Mouse (Mus musculus): ENCODE results near the gene Etl4. TPM values are rescaled to one million over a fixed set of nuclear protein-coding genes. Genes with fewer than 3 reads are reported as not detected.
A peak's percentile ranks its signal among the peaks of the same experiment; 100 is the strongest.

Etl4 gene
- total and polyA plus RNA-seq, 3 experiments, result 29.8 to 40.3 (median 36.0) TPM

- peaks cover 2% of the 10 kb centered on the region; the same call in 1 of the 2 replicates for H3K36me3 ChIP-seq (ENCODE audit: control insufficient read depth, insufficient read depth, low read length)
- 56% methylated on average over 11 of the region's 11 CpGs for WGBS
- no peak for DNase-seq
- H3K9ac ChIP-seq (ENCODE audit: low read depth, low read length), result no peak overlapping the region
- H3K79me2 ChIP-seq (replicated peaks; ENCODE audit: control insufficient read depth, insufficient read depth, low read length), result 0 out of 2 replicates have a peak, but pooled peaks cover 2% of the 10 kb centered on the region
- peak overlapping the region; percentile 88 for H3K27ac ChIP-seq
- intact Hi-C loops (cut with DNase I), result loop anchor here (10.0 kb wide), 1 partner anchor 253 kb away; no protein-coding TSS in a partner anchor
- peak overlapping the region; percentile 60 for H3K4me3 ChIP-seq
- no peaks in the 10 kb centered on the region for H3K27me3 ChIP-seq (ENCODE audit: control insufficient read depth, insufficient read depth, low read length)
- TF ChIP-seq CTCF (IDR thresholded peaks at IDR 0.05) (no peak), POLR2A (IDR thresholded peaks at IDR 0.05; ENCODE audit: insufficient read depth, low read depth, low read length) (no peak), EP300 (IDR thresholded peaks at IDR 0.05; ENCODE audit: insufficient read depth, low read depth, low read length) (no peak)
- peaks cover 7% of the 10 kb centered on the region for H3K4me1 ChIP-seq (ENCODE audit: control insufficient read depth, insufficient read depth, low read length)
Observed at GRCm38 (mm10) chr2:20521686-20522285, 612.2 kb downstream of the Etl4 start.

GRCm38 (mm10) chr2:20523636-20524035, 614.1 kb downstream of the Etl4 start:
- no peak overlapping the region for H3K9ac ChIP-seq (ENCODE audit: low read depth, low read length)
- H3K4me1 ChIP-seq (ENCODE audit: control insufficient read depth, insufficient read depth, low read length), result peaks cover 10% of the 10 kb centered on the region
- no peak for DNase-seq
- H3K4me3 ChIP-seq, result no peak overlapping the region
- no peak overlapping the region for H3K27ac ChIP-seq
- intact Hi-C loops (cut with DNase I), result loop anchor here (10.0 kb wide), 1 partner anchor 251 kb away; no protein-coding TSS in a partner anchor
- WGBS, result 87% methylated on average over 3 of the region's 3 CpGs
- peaks cover 11% of the 10 kb centered on the region for H3K36me3 ChIP-seq (ENCODE audit: control insufficient read depth, insufficient read depth, low read length)
- no peaks in the 10 kb centered on the region for H3K27me3 ChIP-seq (ENCODE audit: control insufficient read depth, insufficient read depth, low read length)
- TF ChIP-seq POLR2A (IDR thresholded peaks at IDR 0.05; ENCODE audit: insufficient read depth, low read depth, low read length) (no peak), CTCF (IDR thresholded peaks at IDR 0.05) (no peak), EP300 (IDR thresholded peaks at IDR 0.05; ENCODE audit: insufficient read depth, low read depth, low read length) (no peak)
- H3K79me2 ChIP-seq (replicated peaks; ENCODE audit: control insufficient read depth, insufficient read depth, low read length), result 0 out of 2 replicates have a peak, but pooled peaks cover 2% of the 10 kb centered on the region

- H3K9ac ChIP-seq (ENCODE audit: low read depth, low read length), result no peak overlapping the region
- H3K36me3 ChIP-seq (ENCODE audit: control insufficient read depth, insufficient read depth, low read length), result peaks cover 13% of the 10 kb centered on the region
- no peaks in the 10 kb centered on the region for H3K27me3 ChIP-seq (ENCODE audit: control insufficient read depth, insufficient read depth, low read length)
- WGBS, result 36% methylated on average over 4 of the region's 4 CpGs
- H3K79me2 ChIP-seq (replicated peaks; ENCODE audit: control insufficient read depth, insufficient read depth, low read length), result 0 out of 2 replicates have a peak, but pooled peaks cover 2% of the 10 kb centered on the region
- peaks cover 10% of the 10 kb centered on the region for H3K4me1 ChIP-seq (ENCODE audit: control insufficient read depth, insufficient read depth, low read length)
- peak; percentile 93 for TF ChIP-seq EP300 (IDR thresholded peaks at IDR 0.05; ENCODE audit: insufficient read depth, low read depth, low read length)
- peak; percentile 53 for TF ChIP-seq CTCF (IDR thresholded peaks at IDR 0.05)
- TF ChIP-seq POLR2A (IDR thresholded peaks at IDR 0.05; ENCODE audit: insufficient read depth, low read depth, low read length), result no peak
- H3K27ac ChIP-seq, result peak overlapping the region; percentile 77
- DNase-seq, result peak; percentile 49 to 57
- intact Hi-C loops (cut with DNase I), result loop anchor here (2.0 to 10.0 kb wide), 3 partner anchors 21 to 249 kb away; no protein-coding TSS in a partner anchor
- H3K4me3 ChIP-seq, result no peak overlapping the region
Observed at GRCm38 (mm10) chr2:20525879-20526593, 616.5 kb downstream of the Etl4 start.

GRCm38 (mm10) chr2:20526856-20527255, 617.3 kb downstream of the Etl4 start:
- no peaks in the 10 kb centered on the region for H3K27me3 ChIP-seq (ENCODE audit: control insufficient read depth, insufficient read depth, low read length)
- TF ChIP-seq POLR2A (IDR thresholded peaks at IDR 0.05; ENCODE audit: insufficient read depth, low read depth, low read length), result no peak
- TF ChIP-seq CTCF (IDR thresholded peaks at IDR 0.05), result no peak
- TF ChIP-seq EP300 (IDR thresholded peaks at IDR 0.05; ENCODE audit: insufficient read depth, low read depth, low read length), result no peak
- H3K36me3 ChIP-seq (ENCODE audit: control insufficient read depth, insufficient read depth, low read length), result peaks cover 14% of the 10 kb centered on the region
- H3K27ac ChIP-seq, result peak overlapping the region; percentile 77
- DNase-seq, result no peak
- 88% methylated on average over 3 of the region's 3 CpGs for WGBS
- intact Hi-C loops (cut with DNase I), result loop anchor here (2.0 to 10.0 kb wide), 3 partner anchors 20 to 248 kb away; no protein-coding TSS in a partner anchor
- H3K4me1 ChIP-seq (ENCODE audit: control insufficient read depth, insufficient read depth, low read length), result peaks cover 10% of the 10 kb centered on the region
- 0 out of 2 replicates have a peak, but pooled peaks cover 2% of the 10 kb centered on the region for H3K79me2 ChIP-seq (replicated peaks; ENCODE audit: control insufficient read depth, insufficient read depth, low read length)
- no peak overlapping the region for H3K4me3 ChIP-seq
- H3K9ac ChIP-seq (ENCODE audit: low read depth, low read length), result no peak overlapping the region

GRCm38 (mm10) chr2:20532623-20533022, 623.0 kb downstream of the Etl4 start:
- no peak overlapping the region for H3K27ac ChIP-seq
- H3K79me2 ChIP-seq (replicated peaks; ENCODE audit: control insufficient read depth, insufficient read depth, low read length), result no peaks in the 10 kb centered on the region
- H3K4me3 ChIP-seq, result no peak overlapping the region
- intact Hi-C loops (cut with DNase I), result no loop called here
- no peaks in the 10 kb centered on the region; the same call in none of the 2 replicates for H3K4me1 ChIP-seq (ENCODE audit: control insufficient read depth, insufficient read depth, low read length)
- no peaks in the 10 kb centered on the region for H3K27me3 ChIP-seq (ENCODE audit: control insufficient read depth, insufficient read depth, low read length)
- WGBS, result 36% methylated on average over 3 of the region's 3 CpGs
- TF ChIP-seq CTCF (IDR thresholded peaks at IDR 0.05), result no peak
- TF ChIP-seq EP300 (IDR thresholded peaks at IDR 0.05; ENCODE audit: insufficient read depth, low read depth, low read length), result no peak
- TF ChIP-seq POLR2A (IDR thresholded peaks at IDR 0.05; ENCODE audit: insufficient read depth, low read depth, low read length), result no peak
- DNase-seq, result no peak
- peaks cover 20% of the 10 kb centered on the region for H3K36me3 ChIP-seq (ENCODE audit: control insufficient read depth, insufficient read depth, low read length)
- H3K9ac ChIP-seq (ENCODE audit: low read depth, low read length), result no peak overlapping the region

Data from heart, adult 2 months (tissue).